Mouse (Mus musculus) cortical plate, adult 2 months (tissue): ENCODE results near the gene Ankfy1. TPM values are rescaled to one million over a fixed set of nuclear protein-coding genes. Genes with fewer than 3 reads are reported as not detected.
"Not testable (repeated sequence)": the region's sequence is repeated elsewhere in the genome, so short reads cannot be mapped to it uniquely, and the experiment has no call there.

Experiments used
- H3K27ac ChIP-seq: fragments of 200-500 bp; 2 replicates; pipeline ENCODE4 v1.5.1; 2012; ENCODE audit warnings: low read length, control low read depth, inconsistent platforms; ENCODE audit not compliant: insufficient read depth
- H3K4me1 ChIP-seq: fragments of 200-500 bp; 2 replicates; pipeline ENCODE4 v1.6.1; 2011; ENCODE audit warnings: low read length; ENCODE audit not compliant: control insufficient read depth, insufficient read depth
- H3K4me3 ChIP-seq: fragments of 200-500 bp; 2 replicates; pipeline ENCODE4 v1.5.1; 2011; ENCODE audit warnings: mild to moderate bottlenecking, low read length, control low read depth; ENCODE audit not compliant: insufficient read depth
- CTCF ChIP-seq: fragments of 200-500 bp; IDR thresholded peaks from 2 replicates; pipeline ENCODE4 v1.5.1; 2011; ENCODE audit warnings: mild to moderate bottlenecking, control low read depth, low read length; ENCODE audit not compliant: insufficient read depth; ENCODE audit errors: extremely low read depth
- POLR2A ChIP-seq: fragments of 200-500 bp; IDR thresholded peaks from 2 replicates; pipeline ENCODE4 v1.6.1; 2011; ENCODE audit warnings: mild to moderate bottlenecking, low read length, control low read depth; ENCODE audit not compliant: insufficient read depth; ENCODE audit errors: extremely low read depth
- polyA plus RNA-seq: library from polyadenylated mRNA; depleted of rRNA; stranded (reverse); fragments of >200 nt; gene quantifications from 2 replicates; pipeline ENCODE4 v1.2.3, GENCODE M21; 2012

Ankfy1 gene
- polyA plus RNA-seq, 1 experiment = 28.1 TPM

- Histone ChIP-seq H3K4me3 (no peak overlapping the region), H3K27ac (no peak overlapping the region), H3K4me1 (no peaks in the 10 kb centered on the region)
- TF ChIP-seq POLR2A = no peak
- TF ChIP-seq CTCF = no peak
These were observed 14.5 kb upstream of the Ankfy1 start for GRCm38 (mm10) chr11:72675280-72675679.

- Histone ChIP-seq H3K4me1 (no peaks in the 10 kb centered on the region), H3K27ac (no peak overlapping the region), H3K4me3 (no peak overlapping the region)
- TF ChIP-seq CTCF (no peak), POLR2A (no peak)
These were observed 9.1 kb upstream of the Ankfy1 start for GRCm38 (mm10) chr11:72680726-72681125.

GRCm38 (mm10) chr11:72683402-72683801, 6.4 kb upstream of the Ankfy1 start:
- no peak overlapping the region for H3K4me3 ChIP-seq
- no peak for TF ChIP-seq CTCF
- no peak for TF ChIP-seq POLR2A
- no peaks in the 10 kb centered on the region for H3K4me1 ChIP-seq

GRCm38 (mm10) chr11:72686697-72687096, 3.1 kb upstream of the Ankfy1 start:
- Histone ChIP-seq H3K27ac (no peak overlapping the region), H3K4me3 (no peak overlapping the region), H3K4me1 (peaks cover 4% of the 10 kb centered on the region; the same call in 1 of the 2 replicates)
- TF ChIP-seq CTCF = no peak
- TF ChIP-seq POLR2A = no peak

More at GRCm38 (mm10) chr11:72683402-72683801, 6.4 kb upstream of the Ankfy1 start:
- no peak overlapping the region for H3K27ac ChIP-seq

- Histone ChIP-seq H3K4me1 (peaks cover 4% of the 10 kb centered on the region; the same call in 1 of the 2 replicates), H3K4me3 (no peak overlapping the region), H3K27ac (no peak overlapping the region)
- no peak for TF ChIP-seq CTCF
- TF ChIP-seq POLR2A = no peak
These were observed 1.6 kb upstream of the Ankfy1 start for GRCm38 (mm10) chr11:72688242-72688641.

- Histone ChIP-seq H3K4me3 (no peak overlapping the region; the same call in 1 of the 2 replicates), H3K27ac (no peak overlapping the region), H3K4me1 (peaks cover 4% of the 10 kb centered on the region; the same call in 1 of the 2 replicates)
- TF ChIP-seq CTCF (no peak), POLR2A (no peak)
These were observed 691 bp upstream of the Ankfy1 start for GRCm38 (mm10) chr11:72689115-72689514.

GRCm38 (mm10) chr11:72692353-72692752, 2.5 kb downstream of the Ankfy1 start:
- TF ChIP-seq POLR2A (no peak), CTCF (no peak)
- no peak overlapping the region for H3K27ac ChIP-seq
- H3K4me3 ChIP-seq = no peak overlapping the region
- H3K4me1 ChIP-seq = peaks cover 4% of the 10 kb centered on the region; the same call in 1 of the 2 replicates

- Histone ChIP-seq H3K27ac (no peak overlapping the region), H3K4me1 (peaks cover 4% of the 10 kb centered on the region; the same call in 1 of the 2 replicates)
These were observed 5.2 kb downstream of the Ankfy1 start for GRCm38 (mm10) chr11:72695025-72695424.

GRCm38 (mm10) chr11:72696368-72696971, 6.7 kb downstream of the Ankfy1 start:
- Histone ChIP-seq H3K4me1 (no peaks in the 10 kb centered on the region; the same call in 1 of the 2 replicates), H3K27ac (no peak overlapping the region), H3K4me3 (no peak overlapping the region)
- TF ChIP-seq POLR2A (no peak), CTCF (no peak)

More at GRCm38 (mm10) chr11:72695025-72695424, 5.2 kb downstream of the Ankfy1 start:
- H3K4me3 ChIP-seq = no peak overlapping the region
- TF ChIP-seq POLR2A = no peak
- no peak for TF ChIP-seq CTCF

GRCm38 (mm10) chr11:72697323-72697722, 7.5 kb downstream of the Ankfy1 start:
- H3K27ac ChIP-seq = no peak overlapping the region
- no peak overlapping the region for H3K4me3 ChIP-seq
- no peak for TF ChIP-seq CTCF
- no peak for TF ChIP-seq POLR2A

GRCm38 (mm10) chr11:72705111-72705510, 15.3 kb downstream of the Ankfy1 start:
- not testable (repeated sequence) for H3K4me3 ChIP-seq, H3K27ac ChIP-seq, H3K4me1 ChIP-seq

More at GRCm38 (mm10) chr11:72697323-72697722, 7.5 kb downstream of the Ankfy1 start:
- H3K4me1 ChIP-seq = no peaks in the 10 kb centered on the region; the same call in 1 of the 2 replicates
